Mouse (Mus musculus): ENCODE measurements at regions not wholly inside any gene's neighbourhood (a gene's known extent, or its start where the extent isn't known, plus 50 kb on each side); places are given as distances from the start of the nearest gene placed in this dataset.

DNA sequence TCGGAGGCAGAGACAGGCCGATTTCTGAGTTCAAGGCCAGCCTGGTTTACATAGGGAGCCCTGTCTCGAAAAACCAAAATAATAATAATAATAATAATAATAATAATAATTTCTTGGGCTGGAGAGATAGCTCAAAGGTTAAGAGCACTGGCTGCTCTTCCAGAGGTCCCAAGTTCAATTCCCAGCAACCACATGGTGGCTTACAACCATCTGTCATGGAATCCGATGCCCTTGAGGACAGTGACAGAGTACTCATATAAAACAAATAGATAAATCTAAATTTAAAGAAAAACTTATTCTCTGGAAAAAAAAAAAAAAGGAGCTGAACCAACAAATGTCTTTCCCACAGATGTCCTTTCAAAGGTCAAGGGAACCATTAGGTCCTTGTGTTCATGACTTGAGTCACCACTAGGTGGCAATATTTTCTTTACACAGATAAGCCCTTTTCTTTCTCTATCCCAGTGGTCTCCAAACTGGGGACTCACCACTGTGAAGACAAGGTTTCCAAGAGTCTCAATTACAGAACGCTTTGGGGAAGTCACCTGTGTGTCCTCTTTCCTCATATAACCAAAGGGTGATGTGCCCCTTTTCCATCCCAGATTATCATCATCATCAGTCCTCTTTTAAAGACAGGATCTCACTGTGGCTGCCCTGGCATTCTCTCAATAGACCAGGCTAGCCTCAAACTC lies 106.1 kb upstream of the Xpo1 start:
- H3K9ac ChIP-seq (ENCODE audit: low read depth, low read length) = no peak overlapping the region
- H3K27ac ChIP-seq (replicated peaks; ENCODE audit: low read depth, low read length) = no peak overlapping the region
- no peak overlapping the region for H3K4me2 ChIP-seq (ENCODE audit: low read depth, low read length)
- no peaks in the 10 kb centered on the region for H3K36me3 ChIP-seq (ENCODE audit: control insufficient read depth, insufficient read depth, low read length)
- 64% methylated on average over 5 of the region's 5 CpGs for WGBS
- H3K4me3 ChIP-seq (ENCODE audit: low read depth, low read length) = no peak overlapping the region
- H3K4me1 ChIP-seq (ENCODE audit: control insufficient read depth, insufficient read depth, low read length) = no peaks in the 10 kb centered on the region
- ATAC-seq (ENCODE audit: low read depth) (peak; percentile 60; the same call in 1 of the 2 replicates), DNase-seq (ENCODE audit: low spot score) (peak; percentile 83)
- H3K27me3 ChIP-seq (replicated peaks; ENCODE audit: control insufficient read depth, insufficient read depth, low read length) = no peaks in the 10 kb centered on the region
- no peaks in the 10 kb centered on the region for H3K9me3 ChIP-seq (ENCODE audit: control insufficient read depth, low read length)

DNA sequence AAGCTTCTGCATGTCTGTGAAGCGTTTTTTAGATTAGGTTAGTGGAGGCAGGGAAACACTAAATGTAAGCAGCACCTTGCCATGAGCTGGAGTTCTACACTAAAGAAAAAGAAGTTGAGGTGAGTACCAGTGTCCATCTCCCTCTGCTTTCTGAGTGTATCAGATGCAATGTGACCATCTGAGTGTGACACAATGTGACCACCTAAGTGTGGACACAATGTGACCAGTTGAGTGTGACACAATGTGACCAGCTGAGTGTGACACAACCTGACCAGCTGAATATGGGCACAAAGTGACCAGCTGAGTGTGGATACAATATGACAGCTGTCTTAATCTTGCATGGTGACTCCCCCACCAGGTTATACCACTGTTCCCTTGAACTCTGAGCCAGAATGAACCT lies 101.0 kb upstream of the Xpo1 start:
- WGBS = 38% methylated on average over 1 of the region's 1 CpGs
- ATAC-seq (ENCODE audit: low read depth) (no peak), DNase-seq (ENCODE audit: low spot score) (no peak)
- Histone ChIP-seq H3K9ac (ENCODE audit: low read depth, low read length) (no peak overlapping the region), H3K27me3 (replicated peaks; ENCODE audit: control insufficient read depth, insufficient read depth, low read length) (no peaks in the 10 kb centered on the region), H3K36me3 (ENCODE audit: control insufficient read depth, insufficient read depth, low read length) (no peaks in the 10 kb centered on the region), H3K4me1 (ENCODE audit: control insufficient read depth, insufficient read depth, low read length) (no peaks in the 10 kb centered on the region), H3K27ac (replicated peaks; ENCODE audit: low read depth, low read length) (no peak overlapping the region), H3K4me2 (ENCODE audit: low read depth, low read length) (no peak overlapping the region), H3K9me3 (ENCODE audit: control insufficient read depth, low read length) (peaks cover 4% of the 10 kb centered on the region; the same call in 1 of the 2 replicates), H3K4me3 (ENCODE audit: low read depth, low read length) (no peak overlapping the region)

DNA sequence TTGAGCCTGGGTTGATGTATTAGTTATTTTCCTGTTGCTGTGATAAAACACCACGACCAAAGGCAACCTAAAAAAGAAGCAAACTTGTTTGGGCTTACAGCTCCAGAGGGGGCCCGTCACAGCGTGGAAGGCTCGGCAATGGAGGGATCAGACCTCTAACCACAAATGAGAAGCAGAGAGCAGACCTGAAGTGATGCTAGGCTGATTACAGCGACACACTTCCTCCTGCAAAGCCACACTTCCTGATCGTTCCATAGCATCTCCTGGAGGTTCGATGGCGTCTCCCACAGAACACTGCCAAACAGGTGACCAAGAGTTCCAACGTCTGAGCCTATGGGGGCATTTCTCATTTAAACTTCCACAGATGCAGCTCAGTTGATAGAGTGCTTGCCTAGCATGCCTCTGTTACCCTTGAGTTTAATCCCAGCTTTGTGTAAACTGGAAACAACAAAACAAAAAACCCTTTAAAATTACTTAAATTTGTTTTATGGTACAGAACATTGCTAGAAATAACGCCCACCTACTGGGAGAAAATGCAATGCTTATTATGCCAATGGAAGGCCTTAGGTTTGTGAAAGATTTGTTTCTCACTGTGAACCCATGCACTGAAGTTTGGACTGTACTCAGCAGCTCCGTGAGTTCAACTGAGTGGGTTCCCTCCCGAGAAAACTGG lies 87.2 kb upstream of the Xpo1 start:
- ATAC-seq (ENCODE audit: low read depth) (no peak), DNase-seq (ENCODE audit: low spot score) (no peak)
- Histone ChIP-seq H3K4me3 (ENCODE audit: low read depth, low read length) (no peak overlapping the region), H3K36me3 (ENCODE audit: control insufficient read depth, insufficient read depth, low read length) (no peaks in the 10 kb centered on the region), H3K9me3 (ENCODE audit: control insufficient read depth, low read length) (no peaks in the 10 kb centered on the region), H3K9ac (ENCODE audit: low read depth, low read length) (no peak overlapping the region), H3K27me3 (replicated peaks; ENCODE audit: control insufficient read depth, insufficient read depth, low read length) (no peaks in the 10 kb centered on the region), H3K27ac (replicated peaks; ENCODE audit: low read depth, low read length) (no peak overlapping the region), H3K4me1 (ENCODE audit: control insufficient read depth, insufficient read depth, low read length) (no peaks in the 10 kb centered on the region; the same call in 1 of the 2 replicates), H3K4me2 (ENCODE audit: low read depth, low read length) (no peak overlapping the region)
- WGBS = 76% methylated on average over 12 of the region's 12 CpGs

DNA sequence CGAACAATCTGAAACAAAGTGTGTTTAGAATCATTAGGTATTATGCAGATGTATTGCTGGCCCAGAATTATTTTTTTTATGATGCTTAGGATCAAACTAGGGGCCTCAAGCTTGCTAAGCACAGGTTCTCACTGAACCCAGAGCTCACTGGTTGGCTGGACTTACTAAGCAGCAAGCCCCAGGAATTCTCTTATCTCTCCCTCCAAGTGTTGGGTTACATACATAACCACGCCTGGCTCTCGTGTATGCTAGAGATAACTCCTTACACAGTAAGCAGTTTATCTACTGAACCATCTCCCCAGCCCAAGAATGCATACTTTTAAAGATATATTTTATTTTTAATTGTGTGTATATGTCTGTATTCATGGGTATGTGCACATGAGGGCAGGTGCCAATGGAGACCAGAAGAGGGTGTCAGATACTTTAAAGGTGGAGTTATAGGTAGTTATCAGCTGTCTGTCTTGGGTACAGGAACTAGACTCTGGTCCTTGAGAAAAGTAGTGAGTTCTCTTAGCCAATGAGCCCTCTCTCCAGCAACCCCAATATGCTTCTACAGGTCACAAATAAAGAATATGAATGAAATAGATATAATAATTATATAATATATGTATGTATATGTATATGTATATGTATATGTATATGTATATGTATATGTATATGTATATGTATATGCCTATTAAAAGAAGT lies 86.0 kb upstream of the Xpo1 start:
- Histone ChIP-seq H3K27ac (replicated peaks; ENCODE audit: low read depth, low read length) (no peak overlapping the region), H3K9me3 (ENCODE audit: control insufficient read depth, low read length) (no peaks in the 10 kb centered on the region), H3K27me3 (replicated peaks; ENCODE audit: control insufficient read depth, insufficient read depth, low read length) (no peaks in the 10 kb centered on the region), H3K4me3 (ENCODE audit: low read depth, low read length) (no peak overlapping the region), H3K36me3 (ENCODE audit: control insufficient read depth, insufficient read depth, low read length) (no peaks in the 10 kb centered on the region), H3K9ac (ENCODE audit: low read depth, low read length) (no peak overlapping the region), H3K4me1 (ENCODE audit: control insufficient read depth, insufficient read depth, low read length) (no peaks in the 10 kb centered on the region; the same call in 1 of the 2 replicates), H3K4me2 (ENCODE audit: low read depth, low read length) (no peak overlapping the region)
- ATAC-seq (ENCODE audit: low read depth) (no peak), DNase-seq (ENCODE audit: low spot score) (no peak)
- WGBS = 64% methylated on average over 3 of the region's 3 CpGs

DNA sequence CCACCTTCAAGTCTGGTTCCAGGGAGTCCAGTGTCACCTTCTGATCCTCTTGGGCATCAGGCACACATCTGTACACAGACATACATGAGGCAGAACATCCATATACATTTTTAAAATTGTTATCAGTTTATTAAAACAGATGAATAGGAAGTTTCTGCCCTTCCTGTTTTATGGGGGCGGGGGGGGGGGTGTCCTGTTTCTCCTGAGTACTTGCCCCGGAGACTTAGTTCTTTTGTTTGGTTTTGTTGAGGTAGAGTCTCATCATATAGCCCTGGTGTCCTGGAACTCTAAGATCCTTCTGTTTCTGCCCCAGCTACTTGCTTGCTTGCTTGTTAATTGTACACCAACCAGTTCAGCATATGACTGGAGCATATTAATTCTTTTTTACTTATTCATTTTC lies 85.0 kb upstream of the Xpo1 start:
- H3K36me3 ChIP-seq (ENCODE audit: control insufficient read depth, insufficient read depth, low read length) = no peaks in the 10 kb centered on the region
- 58% methylated on average over 2 of the region's 2 CpGs for WGBS
- no peaks in the 10 kb centered on the region for H3K27me3 ChIP-seq (replicated peaks; ENCODE audit: control insufficient read depth, insufficient read depth, low read length)
- H3K9me3 ChIP-seq (ENCODE audit: control insufficient read depth, low read length) = no peaks in the 10 kb centered on the region
- no peak overlapping the region for H3K4me3 ChIP-seq (ENCODE audit: low read depth, low read length)
- DNase-seq (ENCODE audit: low spot score) (no peak), ATAC-seq (ENCODE audit: low read depth) (no peak)
- no peak overlapping the region for H3K4me2 ChIP-seq (ENCODE audit: low read depth, low read length)
- H3K9ac ChIP-seq (ENCODE audit: low read depth, low read length) = no peak overlapping the region
- no peaks in the 10 kb centered on the region; the same call in 1 of the 2 replicates for H3K4me1 ChIP-seq (ENCODE audit: control insufficient read depth, insufficient read depth, low read length)
- no peak overlapping the region for H3K27ac ChIP-seq (replicated peaks; ENCODE audit: low read depth, low read length)

DNA sequence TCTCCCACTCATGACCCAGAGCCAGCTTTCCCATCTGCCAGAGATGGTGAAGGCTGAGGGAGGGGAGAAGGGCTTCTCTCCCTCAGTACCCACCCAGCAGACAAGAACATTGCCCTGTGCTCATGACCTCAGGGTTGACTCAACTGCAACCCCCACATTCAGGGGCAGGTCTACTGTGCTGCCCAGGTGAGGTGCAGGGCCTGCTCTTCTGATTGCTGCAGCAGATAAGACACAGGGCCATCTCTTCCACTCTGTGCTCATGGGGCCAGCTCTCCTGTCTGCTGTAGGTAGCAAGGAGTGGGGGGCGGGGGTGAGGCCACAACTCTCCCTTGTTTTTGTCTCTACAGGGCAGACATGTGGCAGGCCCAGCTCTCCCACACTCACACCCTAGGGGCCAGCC lies 84.1 kb upstream of the Xpo1 start:
- no peak for ATAC-seq (ENCODE audit: low read depth)
- no peak overlapping the region for H3K4me2 ChIP-seq (ENCODE audit: low read depth, low read length)

DNA sequence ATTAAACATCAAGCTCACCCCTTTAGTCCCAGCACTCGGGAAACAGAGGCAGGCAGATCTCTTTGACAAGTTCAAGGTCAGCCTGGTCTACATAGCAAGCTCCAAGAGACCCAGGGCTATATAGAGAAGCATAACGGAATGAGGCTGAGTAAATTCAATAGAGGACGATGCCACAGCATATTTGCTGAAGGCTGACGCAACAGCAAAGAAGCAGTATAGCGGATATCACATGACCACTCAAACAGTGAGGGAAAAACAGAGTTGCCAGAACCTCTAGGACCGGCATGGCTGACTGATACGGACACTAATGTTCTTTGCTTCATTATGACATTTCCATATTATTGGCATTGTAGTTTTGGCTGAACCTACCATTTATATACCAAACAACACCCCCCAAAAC lies 74.2 kb upstream of the Xpo1 start:
- H3K4me3 ChIP-seq (ENCODE audit: low read depth, low read length) = no peak overlapping the region
- no peaks in the 10 kb centered on the region for H3K27me3 ChIP-seq (replicated peaks; ENCODE audit: control insufficient read depth, insufficient read depth, low read length)
- peaks cover 4% of the 10 kb centered on the region; the same call in 1 of the 2 replicates for H3K9me3 ChIP-seq (ENCODE audit: control insufficient read depth, low read length)
- ATAC-seq (ENCODE audit: low read depth) = no peak
- H3K4me1 ChIP-seq (ENCODE audit: control insufficient read depth, insufficient read depth, low read length) = no peaks in the 10 kb centered on the region
- H3K4me2 ChIP-seq (ENCODE audit: low read depth, low read length) = no peak overlapping the region
- no peaks in the 10 kb centered on the region for H3K36me3 ChIP-seq (ENCODE audit: control insufficient read depth, insufficient read depth, low read length)
- H3K9ac ChIP-seq (ENCODE audit: low read depth, low read length) = no peak overlapping the region
- 85% methylated on average over 7 of the region's 7 CpGs for WGBS
- DNase-seq (ENCODE audit: low spot score) = no peak
- no peak overlapping the region for H3K27ac ChIP-seq (replicated peaks; ENCODE audit: low read depth, low read length)

More for the DNA sequence above, 84.1 kb upstream of the Xpo1 start:
- H3K4me1 ChIP-seq (ENCODE audit: control insufficient read depth, insufficient read depth, low read length) = no peaks in the 10 kb centered on the region; the same call in 1 of the 2 replicates
- H3K4me3 ChIP-seq (ENCODE audit: low read depth, low read length) = no peak overlapping the region
- H3K36me3 ChIP-seq (ENCODE audit: control insufficient read depth, insufficient read depth, low read length) = no peaks in the 10 kb centered on the region
- no peak overlapping the region for H3K9ac ChIP-seq (ENCODE audit: low read depth, low read length)
- H3K27ac ChIP-seq (replicated peaks; ENCODE audit: low read depth, low read length) = no peak overlapping the region
- WGBS = 100% methylated on average over 1 of the region's 1 CpGs
- DNase-seq (ENCODE audit: low spot score) = no peak
- no peaks in the 10 kb centered on the region for H3K9me3 ChIP-seq (ENCODE audit: control insufficient read depth, low read length)
- no peaks in the 10 kb centered on the region for H3K27me3 ChIP-seq (replicated peaks; ENCODE audit: control insufficient read depth, insufficient read depth, low read length)

DNA sequence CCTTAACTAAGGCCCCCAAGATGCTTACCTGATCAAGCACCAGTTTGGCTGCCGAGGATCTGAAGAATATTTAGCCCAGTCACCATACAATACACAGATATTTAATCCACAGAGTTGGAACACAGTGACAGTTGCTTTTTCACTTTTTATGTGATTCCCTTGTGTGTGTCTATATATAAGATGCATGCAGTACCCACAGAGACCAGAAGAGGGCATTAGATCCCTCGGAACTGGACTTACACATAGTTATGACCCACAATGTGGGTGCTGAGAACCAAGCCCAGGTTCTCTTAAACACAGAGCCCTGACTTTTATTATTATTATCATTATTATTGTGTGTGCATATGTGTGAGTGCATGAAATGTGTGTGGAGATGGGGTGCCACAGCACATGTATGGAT lies 70.6 kb upstream of the Xpo1 start:
- H3K27me3 ChIP-seq (replicated peaks; ENCODE audit: control insufficient read depth, insufficient read depth, low read length) = no peaks in the 10 kb centered on the region
- no peak overlapping the region for H3K4me3 ChIP-seq (ENCODE audit: low read depth, low read length)
- H3K4me2 ChIP-seq (ENCODE audit: low read depth, low read length) = no peak overlapping the region
- H3K9ac ChIP-seq (ENCODE audit: low read depth, low read length) = no peak overlapping the region
- no peak overlapping the region for H3K27ac ChIP-seq (replicated peaks; ENCODE audit: low read depth, low read length)
- no peaks in the 10 kb centered on the region for H3K36me3 ChIP-seq (ENCODE audit: control insufficient read depth, insufficient read depth, low read length)
- ATAC-seq (ENCODE audit: low read depth) (no peak), DNase-seq (ENCODE audit: low spot score) (no peak)
- H3K9me3 ChIP-seq (ENCODE audit: control insufficient read depth, low read length) = peaks cover 4% of the 10 kb centered on the region; the same call in 1 of the 2 replicates
- WGBS = 94% methylated on average over 2 of the region's 2 CpGs
- H3K4me1 ChIP-seq (ENCODE audit: control insufficient read depth, insufficient read depth, low read length) = no peaks in the 10 kb centered on the region

Data from embryonic facial prominence, embryonic 14.5 days (tissue).